Mouse (Mus musculus) brain, embryonic 14.5 days (tissue): ENCODE results near the gene Wdr66.

ENCODE experiments used
- CTCF ChIP-seq: fragments of 200-500 bp; IDR thresholded peaks from 2 replicates; pipeline ENCODE4 v1.5.1; 2012; ENCODE audit warnings: inconsistent platforms, mild to moderate bottlenecking, moderate library complexity, borderline replicate concordance; ENCODE audit not compliant: insufficient read depth, insufficient read length; ENCODE audit errors: extremely low read depth
- POLR2A ChIP-seq: fragments of 200-500 bp; IDR thresholded peaks from 2 replicates; pipeline ENCODE4 v1.6.1; 2012; ENCODE audit warnings: mild to moderate bottlenecking, inconsistent platforms, borderline replicate concordance; ENCODE audit not compliant: poor library complexity, insufficient read depth, insufficient read length, severe bottlenecking; ENCODE audit errors: extremely low read depth

GRCm38 (mm10) chr5:123256841-123257755, 5.2 kb downstream of the Wdr66 start:
- no peak for TF ChIP-seq POLR2A
- TF ChIP-seq CTCF = no peak
